ENCODE assay signal across 8 mouse cellular contexts in genomic region chr19:41932686-41933085, GRCm38 (mm10). TPM values are rescaled to one million over a fixed set of nuclear protein-coding genes. Genes with fewer than 3 reads are reported as not detected.
DNase-seq lines count a peak whose midpoint lies in the region; ATAC-seq and TF ChIP-seq lines count a peak whose summit lies in the region.

No protein-coding gene starts in this region.

- peak overlapping the region; percentile 78 for H3K27ac ChIP-seq in spleen, adult 2 months (ENCODE audit: insufficient read depth, low read length)
- peak overlapping the region; percentile 92 for H3K27ac ChIP-seq in hindbrain, embryonic 10.5 days

- H3K4me1 ChIP-seq in spleen, adult 2 months (ENCODE audit: control insufficient read depth, insufficient read depth, insufficient read length) = peaks cover 3% of the 10 kb centered on the region; the same call in 1 of the 2 replicates
- peaks cover 22% of the 10 kb centered on the region for H3K4me1 ChIP-seq in hindbrain, embryonic 10.5 days (replicated peaks)

- H3K27me3 ChIP-seq in spleen, adult 2 months (ENCODE audit: control insufficient read depth, insufficient read depth, low read length) = no peaks in the 10 kb centered on the region
- H3K27me3 ChIP-seq in hindbrain, embryonic 10.5 days (ENCODE audit: insufficient read depth, poor library complexity, severe bottlenecking) = no peaks in the 10 kb centered on the region

- TF ChIP-seq CTCF in spleen, adult 2 months (IDR thresholded peaks at IDR 0.05; ENCODE audit: extremely low read depth, insufficient read depth, insufficient read length, insufficient replicate concordance) = no peak

- DNase-seq in frontal cortex, postnatal 36 days (ENCODE audit: low spot score in 2 of 2) = no peak
- DNase-seq in spleen, adult 2 months (ENCODE audit: low read depth in 1 of 2, low spot score in 2 of 2) = peak in 1 of 2 experiments; percentile 53
- DNase-seq in spleen, postnatal 10 days (ENCODE audit: low spot score in 2 of 2) = no peak
- peak; percentile 13 for DNase-seq in hindbrain, embryonic 10.5 days (ENCODE audit: low spot score)
- no peak for DNase-seq in adrenal gland, adult 18-20 months (ENCODE audit: low spot score in 2 of 2)
- no peak for DNase-seq in cerebellum, postnatal 10 days

- peak; percentile 44 for ATAC-seq in frontal cortex, adult (ENCODE audit: low TSS enrichment)
- peak; percentile 40 for ATAC-seq in megakaryocyte-erythroid progenitor cell, adult 5-6 weeks (replicated peaks; ENCODE audit: low FRiP score, low TSS enrichment, poor library complexity, severe bottlenecking)

- WGBS in spleen, adult 2 months = under 1% methylated on average over 28 of the region's 28 CpGs
- WGBS in hindbrain, embryonic 10.5 days = under 1% methylated on average over 28 of the region's 28 CpGs

- H3K9me3 ChIP-seq in hindbrain, embryonic 10.5 days = no peaks in the 10 kb centered on the region

- peak overlapping the region; percentile 87 for H3K4me3 ChIP-seq in spleen, adult 2 months (ENCODE audit: extremely low read depth, insufficient read depth, insufficient read length)
- peak overlapping the region; percentile 91 for H3K4me3 ChIP-seq in hindbrain, embryonic 10.5 days

- H3K36me3 ChIP-seq in spleen, adult 2 months (ENCODE audit: control insufficient read depth, insufficient read depth, low read length) = peaks cover 7% of the 10 kb centered on the region
- peaks cover 51% of the 10 kb centered on the region for H3K36me3 ChIP-seq in hindbrain, embryonic 10.5 days

- TF ChIP-seq POLR2A in spleen, adult 2 months (IDR thresholded peaks at IDR 0.05; ENCODE audit: low read depth, low read length) = no peak

RNA-seq across cellular contexts. Expression of gene Exosc1, which starts 0.5 kb away (rescaled TPM):
- polyA plus RNA-seq in spleen, adult 2 months (2012; rRNA removed) = 10.5 and 11.0 TPM in 2 replicates
- 75.5 and 92.1 TPM in 2 replicates for polyA plus RNA-seq in hindbrain, embryonic 10.5 days (2016; fragmentation: Nextera tagmentation; extraction: Ambion mirVana)
- total RNA-seq in megakaryocyte-erythroid progenitor cell, adult 5-6 weeks (2014; fragmentation: Nextera tagmentation) = 66.2 and 86.7 TPM in 2 replicates
- total RNA-seq in megakaryocyte-erythroid progenitor cell, adult 5-6 weeks (2017) = 72.9 and 81.2 TPM in 2 replicates
- total RNA-seq in adrenal gland, adult 18-20 months (2021) = 10 to 100 TPM; 25.8 to 26.8 TPM

RNA-seq across cellular contexts. Expression of gene Zdhhc16, which starts 0.6 kb away (rescaled TPM):
- polyA plus RNA-seq in spleen, adult 2 months (2012; rRNA removed) = 68.0 and 74.0 TPM in 2 replicates
- polyA plus RNA-seq in hindbrain, embryonic 10.5 days (2016; fragmentation: Nextera tagmentation; extraction: Ambion mirVana) = 87.1 and 92.5 TPM in 2 replicates
- 36.8 and 46.8 TPM in 2 replicates for total RNA-seq in megakaryocyte-erythroid progenitor cell, adult 5-6 weeks (2014; fragmentation: Nextera tagmentation)
- total RNA-seq in megakaryocyte-erythroid progenitor cell, adult 5-6 weeks (2017) = 22.1 and 26.2 TPM in 2 replicates
- total RNA-seq in adrenal gland, adult 18-20 months (2021) = 10 to 100 TPM; 26.3 to 29.6 TPM

RNA-seq across cellular contexts. Expression of gene Pgam1, which starts 21.0 kb away (rescaled TPM):
- 62.8 and 96.9 TPM in 2 replicates for polyA plus RNA-seq in spleen, adult 2 months (2012; rRNA removed)
- 900 and 1,138 TPM in 2 replicates for polyA plus RNA-seq in hindbrain, embryonic 10.5 days (2016; fragmentation: Nextera tagmentation; extraction: Ambion mirVana)
- total RNA-seq in megakaryocyte-erythroid progenitor cell, adult 5-6 weeks (2014; fragmentation: Nextera tagmentation) = 27.0 and 67.3 TPM in 2 replicates
- 30.1 and 34.7 TPM in 2 replicates for total RNA-seq in megakaryocyte-erythroid progenitor cell, adult 5-6 weeks (2017)
- 100 to 1,000 TPM; 774 to 926 TPM for total RNA-seq in adrenal gland, adult 18-20 months (2021)

RNA-seq across cellular contexts. Expression of gene Rrp12, which starts 36.7 kb away (rescaled TPM):
- polyA plus RNA-seq in spleen, adult 2 months (2012; rRNA removed) = 7.0 and 9.2 TPM in 2 replicates
- polyA plus RNA-seq in hindbrain, embryonic 10.5 days (2016; fragmentation: Nextera tagmentation; extraction: Ambion mirVana) = 27.3 and 34.1 TPM in 2 replicates
- 21.0 and 31.4 TPM in 2 replicates for total RNA-seq in megakaryocyte-erythroid progenitor cell, adult 5-6 weeks (2014; fragmentation: Nextera tagmentation)
- total RNA-seq in megakaryocyte-erythroid progenitor cell, adult 5-6 weeks (2017) = 26.5 and 36.0 TPM in 2 replicates
- 10 to 100 TPM; 17.0 to 20.7 TPM for total RNA-seq in adrenal gland, adult 18-20 months (2021)

RNA-seq across cellular contexts. Expression of gene Mms19, which starts 48.3 kb away (rescaled TPM):
- polyA plus RNA-seq in spleen, adult 2 months (2012; rRNA removed) = 64.6 and 68.5 TPM in 2 replicates
- 32.2 and 39.5 TPM in 2 replicates for polyA plus RNA-seq in hindbrain, embryonic 10.5 days (2016; fragmentation: Nextera tagmentation; extraction: Ambion mirVana)
- total RNA-seq in megakaryocyte-erythroid progenitor cell, adult 5-6 weeks (2014; fragmentation: Nextera tagmentation) = 25.6 and 39.6 TPM in 2 replicates
- 15.5 and 17.7 TPM in 2 replicates for total RNA-seq in megakaryocyte-erythroid progenitor cell, adult 5-6 weeks (2017)
- 10 to 100 TPM; 17.3 to 22.1 TPM for total RNA-seq in adrenal gland, adult 18-20 months (2021)

Comparison
In these comparisons a context has a peak if more than half of its experiments do, and no peak if none do; other contexts are left out.
1. RNA of gene Pgam1, which starts 21.0 kb away (total RNA-seq): 774 to 926 TPM in adrenal gland, adult 18-20 months; 27.0 to 67.3 TPM in megakaryocyte-erythroid progenitor cell, adult 5-6 weeks; every median in the first group is over 10 times any median in the second.